8 mouse cellular contexts compared by ENCODE assay signal in genomic region chr6:51168775-51169695, GRCm38 (mm10).
DNase-seq lines count a peak whose midpoint lies in the region; ATAC-seq and TF ChIP-seq lines count a peak whose summit lies in the region.

No protein-coding gene starts in this region.

- no peaks in the 10 kb centered on the region for H3K9me3 ChIP-seq in ES-Bruce4 (replicated peaks; ENCODE audit: control insufficient read depth, insufficient read depth, low read length, poor library complexity, severe bottlenecking)
- H3K9me3 ChIP-seq in intestine, embryonic 15.5 days: no peaks in the 10 kb centered on the region
- no peaks in the 10 kb centered on the region for H3K9me3 ChIP-seq in stomach, embryonic 15.5 days

- TF ChIP-seq CTCF in ES-Bruce4 (IDR thresholded peaks at IDR 0.05; ENCODE audit: low read depth, low read length): no peak

- TF ChIP-seq EP300 in ES-Bruce4 (IDR thresholded peaks at IDR 0.05; ENCODE audit: insufficient read depth, low read depth, low read length): no peak

- peaks cover 16% of the 10 kb centered on the region for H3K27me3 ChIP-seq in ES-Bruce4 (ENCODE audit: control insufficient read depth, insufficient read depth, low read length, poor library complexity, severe bottlenecking)
- peaks cover 9% of the 10 kb centered on the region; the same call in 1 of the 2 replicates for H3K27me3 ChIP-seq in intestine, embryonic 15.5 days (replicated peaks)
- no peaks in the 10 kb centered on the region for H3K27me3 ChIP-seq in stomach, embryonic 15.5 days (replicated peaks)

- peak overlapping the region; percentile 67 for H3K4me2 ChIP-seq in intestine, embryonic 15.5 days (replicated peaks)
- H3K4me2 ChIP-seq in stomach, embryonic 15.5 days: peak overlapping the region; percentile 62

- 8% methylated on average over 38 of the region's 38 CpGs for WGBS in intestine, embryonic 15.5 days
- 9% methylated on average over 38 of the region's 38 CpGs for WGBS in stomach, embryonic 15.5 days

- ATAC-seq in intestine, embryonic 15.5 days: peak; percentile 26; the same call in 1 of the 2 replicates
- ATAC-seq in stomach, embryonic 15.5 days (ENCODE audit: insufficient read depth, low FRiP score, low read depth): no peak
- no peak for ATAC-seq in CD4-positive, CD25-positive, alpha-beta regulatory T cell, adult 4 months

- no peaks in the 10 kb centered on the region for H3K36me3 ChIP-seq in ES-Bruce4 (ENCODE audit: control insufficient read depth, insufficient read depth, low read length, poor library complexity, severe bottlenecking)
- no peaks in the 10 kb centered on the region for H3K36me3 ChIP-seq in intestine, embryonic 15.5 days
- no peaks in the 10 kb centered on the region for H3K36me3 ChIP-seq in stomach, embryonic 15.5 days

- H3K4me1 ChIP-seq in ES-Bruce4 (ENCODE audit: control insufficient read depth, insufficient read depth, low read length): no peaks in the 10 kb centered on the region
- peaks cover 15% of the 10 kb centered on the region for H3K4me1 ChIP-seq in intestine, embryonic 15.5 days (replicated peaks)
- H3K4me1 ChIP-seq in stomach, embryonic 15.5 days: peaks cover 8% of the 10 kb centered on the region

- DNase-seq in 3T3-L1 (ENCODE audit: low read depth, low spot score): peak; percentile 27
- DNase-seq in gastrocnemius, postnatal 10 days: peak; percentile 56
- DNase-seq in lung, postnatal 36 days: peak; percentile 38
- DNase-seq in right cerebral cortex, adult 2 months (ENCODE audit: low spot score in 2 of 2): no peak

- peak overlapping the region; percentile 56; the same call in 1 of the 2 replicates for H3K9ac ChIP-seq in ES-Bruce4 (ENCODE audit: low read depth, poor library complexity, severe bottlenecking)
- peak overlapping the region; percentile 48 for H3K9ac ChIP-seq in intestine, embryonic 15.5 days
- H3K9ac ChIP-seq in stomach, embryonic 15.5 days: peak overlapping the region; percentile 22; the same call in 1 of the 2 replicates

- TF ChIP-seq POLR2A in ES-Bruce4 (IDR thresholded peaks at IDR 0.05; ENCODE audit: insufficient read depth, low read length): no peak

- H3K4me3 ChIP-seq in ES-Bruce4 (ENCODE audit: low read depth, low read length): peak overlapping the region; percentile 63
- peak overlapping the region; percentile 30 for H3K4me3 ChIP-seq in intestine, embryonic 15.5 days (replicated peaks)
- H3K4me3 ChIP-seq in stomach, embryonic 15.5 days (replicated peaks): peak overlapping the region; percentile 32

- no peak overlapping the region for H3K27ac ChIP-seq in ES-Bruce4 (ENCODE audit: insufficient read depth, low read length)
- H3K27ac ChIP-seq in intestine, embryonic 15.5 days: peak overlapping the region; percentile 94
- peak overlapping the region; percentile 95 for H3K27ac ChIP-seq in stomach, embryonic 15.5 days

Comparison
In these comparisons a context has a peak if more than half of its experiments do, and no peak if none do; other contexts are left out.
1. DNase-seq: peak in 3T3-L1 (single experiment), gastrocnemius, postnatal 10 days (single experiment) and lung, postnatal 36 days (single experiment); none in right cerebral cortex, adult 2 months (0 of 2).
2. Peak in every context shown above with its lines, with median percentiles within 50 percentile points of each other: H3K4me3 ChIP-seq and H3K9ac ChIP-seq.